Mouse (Mus musculus): ENCODE results near the gene Foxn1. TPM values are rescaled to one million over a fixed set of nuclear protein-coding genes. Genes with fewer than 3 reads are reported as not detected.
A peak's percentile ranks its signal among the peaks of the same experiment; 100 is the strongest.

Gene Foxn1
- polyA plus RNA-seq, 1 experiment from 2014 or later = not detected

DNA sequence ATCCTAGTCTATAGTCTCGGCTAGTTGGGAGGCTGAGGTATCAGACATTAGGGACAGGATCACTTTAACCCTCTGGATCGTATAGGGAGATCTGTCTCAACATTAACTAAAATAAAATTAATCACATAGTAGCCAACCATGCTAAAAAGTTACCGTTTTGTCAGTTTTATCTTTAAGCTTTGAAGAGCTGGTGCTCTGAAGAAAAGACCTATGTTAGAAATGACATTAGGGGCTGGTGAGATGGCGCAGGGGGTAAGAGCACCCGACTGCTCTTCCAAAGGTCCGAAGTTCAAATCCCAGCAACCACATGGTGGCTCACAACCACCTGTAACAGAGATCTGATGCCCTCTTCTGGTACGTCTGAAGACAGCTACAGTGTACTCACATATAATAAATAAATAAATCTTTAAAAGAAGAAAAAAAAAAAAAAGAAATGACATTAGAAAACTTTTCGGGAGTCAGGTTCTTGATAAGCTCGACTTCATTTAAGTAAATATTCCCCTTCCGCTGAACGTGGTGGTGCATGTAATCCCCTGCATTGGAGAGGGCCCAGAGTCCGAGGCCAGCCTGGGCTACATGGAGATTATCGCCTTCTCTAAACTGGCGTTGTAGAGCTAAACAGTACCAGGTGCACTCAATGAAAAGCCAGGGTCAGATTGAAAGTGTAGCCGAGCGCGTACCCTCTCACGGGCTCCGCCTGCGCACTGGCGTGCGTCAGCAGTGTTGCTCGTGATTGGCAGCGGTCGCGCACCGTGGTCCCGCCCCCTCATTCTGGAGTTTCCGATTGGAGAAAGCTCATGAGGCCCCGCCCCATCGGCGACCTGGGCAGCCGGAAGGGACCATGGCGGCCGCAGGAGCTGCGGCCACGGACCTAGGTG lies 58.5 kb downstream of the Foxn1 start, which contains the start of gene Pigs:
Pigs (plus strand) TSS at position 782 of the 878 bp plus-strand sequence.
- ATAC-seq (ENCODE audit: insufficient read depth) (peak; percentile 95), DNase-seq (peak; percentile 99)
- no peaks in the 10 kb centered on the region for H3K9me3 ChIP-seq (ENCODE audit: low read depth, low read length)
- H3K4me2 ChIP-seq = peak within 1 kb of the TSS; percentile 82
- no peaks in the 10 kb centered on the region for H3K27me3 ChIP-seq (ENCODE audit: insufficient read depth, low read length)
- 9% methylated on average over 37 of the region's 37 CpGs for WGBS
- 0 out of 2 replicates have a peak, but pooled peaks have one; percentile 3 for TF ChIP-seq CTCF (IDR thresholded peaks at IDR 0.05; ENCODE audit: low read depth)
- 0 out of 2 replicates have a peak, but pooled peaks cover 2% of the 10 kb centered on the region for H3K36me3 ChIP-seq (ENCODE audit: insufficient read depth)
- H3K9ac ChIP-seq = peak within 1 kb of the TSS; percentile 84
- H3K4me3 ChIP-seq (ENCODE audit: low read depth, low read length) = peak within 1 kb of the TSS; percentile 87
- H3K27ac ChIP-seq (ENCODE audit: low read depth) = no peak within 1 kb of the TSS
- H3K4me1 ChIP-seq (ENCODE audit: insufficient read depth) = no peaks in the 10 kb centered on the region

DNA sequence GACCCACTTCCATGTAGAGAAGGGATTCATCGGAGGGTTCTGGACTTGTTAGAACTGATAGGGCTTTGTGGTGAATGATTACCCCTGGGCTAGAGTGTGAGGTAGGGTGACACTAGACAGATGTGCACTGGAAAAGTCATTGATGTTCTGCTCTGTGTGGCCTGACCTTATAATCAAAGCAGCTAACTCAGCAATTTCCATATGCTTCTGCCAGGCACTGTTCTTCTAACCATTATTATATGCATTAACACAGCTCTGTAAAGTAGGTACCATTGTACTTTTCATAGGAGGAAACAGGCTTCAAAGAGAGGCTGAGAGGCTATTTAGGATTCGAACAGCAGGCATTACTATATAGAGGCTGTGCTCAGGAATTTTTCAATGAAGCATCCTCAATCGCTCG lies 59.1 kb downstream of the Foxn1 start:
- Histone ChIP-seq H3K27me3 (ENCODE audit: insufficient read depth, low read length) (no peaks in the 10 kb centered on the region), H3K27ac (ENCODE audit: low read depth) (no peak overlapping the region), H3K4me1 (ENCODE audit: insufficient read depth) (peaks cover 6% of the 10 kb centered on the region; the same call in 1 of the 2 replicates), H3K9ac (no peak overlapping the region), H3K4me2 (no peak overlapping the region), H3K9me3 (ENCODE audit: low read depth, low read length) (no peaks in the 10 kb centered on the region), H3K36me3 (ENCODE audit: insufficient read depth) (0 out of 2 replicates have a peak, but pooled peaks cover 8% of the 10 kb centered on the region), H3K4me3 (ENCODE audit: low read depth, low read length) (peak overlapping the region; percentile 87; the same call in 1 of the 2 replicates)
- DNase-seq (no peak), ATAC-seq (ENCODE audit: insufficient read depth) (no peak)
- no peak for TF ChIP-seq CTCF (IDR thresholded peaks at IDR 0.05; ENCODE audit: low read depth)
- 86% methylated on average over 4 of the region's 4 CpGs for WGBS

DNA sequence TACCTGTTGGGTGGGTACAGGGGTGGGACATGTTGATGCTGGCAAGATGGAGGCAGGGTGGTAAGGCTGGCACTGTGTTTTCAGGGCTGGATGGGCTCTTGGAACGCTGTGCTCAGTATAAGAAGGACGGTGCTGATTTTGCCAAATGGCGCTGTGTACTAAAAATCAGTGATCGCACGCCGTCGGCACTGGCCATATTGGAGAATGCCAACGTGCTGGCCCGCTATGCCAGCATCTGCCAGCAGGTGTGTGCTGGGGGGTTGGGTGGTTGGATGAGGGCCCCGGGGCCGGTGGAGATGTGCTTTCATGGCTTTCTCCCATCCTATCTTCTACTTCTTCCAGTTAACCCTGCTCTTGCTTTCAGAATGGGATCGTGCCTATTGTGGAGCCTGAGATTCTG lies 61.4 kb downstream of the Foxn1 start:
- 93% methylated on average over 12 of the region's 12 CpGs for WGBS
- Histone ChIP-seq H3K9me3 (ENCODE audit: low read depth, low read length) (no peaks in the 10 kb centered on the region), H3K4me1 (ENCODE audit: insufficient read depth) (peaks cover 7% of the 10 kb centered on the region; the same call in 1 of the 2 replicates), H3K27me3 (ENCODE audit: insufficient read depth, low read length) (no peaks in the 10 kb centered on the region), H3K4me2 (no peak overlapping the region), H3K27ac (ENCODE audit: low read depth) (no peak overlapping the region), H3K9ac (no peak overlapping the region), H3K4me3 (ENCODE audit: low read depth, low read length) (no peak overlapping the region), H3K36me3 (ENCODE audit: insufficient read depth) (peaks cover 30% of the 10 kb centered on the region)
- peak; percentile 7; the same call in 1 of the 2 replicates for TF ChIP-seq CTCF (IDR thresholded peaks at IDR 0.05; ENCODE audit: low read depth)
- no peak for ATAC-seq (ENCODE audit: insufficient read depth)
- DNase-seq = no peak

DNA sequence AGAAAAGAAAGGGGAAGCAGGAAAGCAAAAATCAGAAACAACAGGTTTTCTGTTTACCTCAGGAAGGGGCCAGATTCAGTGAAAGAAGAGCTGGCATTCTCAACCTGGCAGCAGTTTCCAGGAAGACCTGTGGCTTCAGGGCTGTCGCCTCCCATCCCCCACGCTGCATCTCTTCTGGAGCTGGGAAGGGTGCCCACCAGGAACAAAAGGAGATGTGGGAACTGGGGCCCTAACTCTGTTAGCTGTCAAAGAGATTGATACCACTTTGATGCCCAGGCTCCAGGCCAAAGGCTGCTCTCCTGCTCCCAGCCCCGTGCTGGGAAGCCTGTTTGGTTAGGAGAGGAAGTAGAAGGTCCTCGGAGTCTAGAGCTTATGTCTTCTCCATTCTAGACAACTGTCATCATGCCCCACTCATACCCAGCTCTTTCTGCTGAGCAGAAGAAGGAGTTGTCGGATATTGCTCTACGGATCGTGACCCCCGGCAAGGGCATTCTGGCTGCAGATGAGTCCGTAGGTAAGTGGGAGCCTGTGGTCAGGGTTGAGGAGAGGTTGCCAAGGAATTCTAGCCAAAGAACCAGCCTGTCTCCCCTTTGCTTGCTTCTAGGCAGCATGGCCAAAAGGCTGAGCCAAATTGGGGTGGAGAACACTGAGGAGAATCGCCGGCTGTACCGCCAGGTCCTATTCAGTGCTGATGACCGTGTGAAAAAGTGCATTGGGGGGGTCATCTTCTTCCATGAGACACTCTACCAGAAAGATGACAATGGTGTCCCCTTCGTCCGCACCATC lies 62.2 kb downstream of the Foxn1 start:
- no peak for ATAC-seq (ENCODE audit: insufficient read depth)
- Histone ChIP-seq H3K36me3 (ENCODE audit: insufficient read depth) (peaks cover 36% of the 10 kb centered on the region), H3K4me2 (no peak overlapping the region), H3K9ac (no peak overlapping the region), H3K4me3 (ENCODE audit: low read depth, low read length) (no peak overlapping the region), H3K27ac (ENCODE audit: low read depth) (no peak overlapping the region; the same call in 1 of the 2 replicates), H3K27me3 (ENCODE audit: insufficient read depth, low read length) (no peaks in the 10 kb centered on the region), H3K9me3 (ENCODE audit: low read depth, low read length) (no peaks in the 10 kb centered on the region), H3K4me1 (ENCODE audit: insufficient read depth) (peaks cover 7% of the 10 kb centered on the region; the same call in 1 of the 2 replicates)
- no peak for TF ChIP-seq CTCF (IDR thresholded peaks at IDR 0.05; ENCODE audit: low read depth)
- no peak for DNase-seq
- 84% methylated on average over 15 of the region's 15 CpGs for WGBS

DNA sequence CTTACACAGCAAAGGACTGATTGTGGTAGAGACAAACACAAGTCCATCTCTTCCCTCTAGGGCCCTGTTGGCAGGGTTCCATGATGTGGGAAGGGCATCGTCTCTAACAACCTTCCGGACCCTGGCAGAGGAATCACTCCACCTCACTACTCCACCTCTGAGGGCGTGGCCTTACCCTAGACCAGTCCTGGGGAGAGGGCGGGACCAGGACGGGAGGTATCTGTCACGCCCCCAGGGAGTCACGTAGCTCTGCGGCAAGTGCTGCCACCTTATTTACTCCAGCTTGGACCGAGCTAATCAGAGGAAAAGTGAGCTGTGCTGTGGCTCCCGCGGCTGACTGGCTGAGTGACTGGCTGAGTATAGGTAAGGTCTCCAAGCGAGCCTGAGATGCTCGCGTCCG lies 63.5 kb downstream of the Foxn1 start, which contains the start of gene Aldoc:
Aldoc (plus strand) TSS at position 109 of the 400 bp plus-strand sequence.
- Histone ChIP-seq H3K4me3 (ENCODE audit: low read depth, low read length) (0 out of 2 replicates have a peak within 1 kb of the TSS, but pooled peaks have one; percentile 6), H3K9me3 (ENCODE audit: low read depth, low read length) (no peaks in the 10 kb centered on the region), H3K9ac (no peak within 1 kb of the TSS), H3K27ac (ENCODE audit: low read depth) (peak within 1 kb of the TSS; percentile 46; the same call in 1 of the 2 replicates), H3K36me3 (ENCODE audit: insufficient read depth) (peaks cover 49% of the 10 kb centered on the region), H3K27me3 (ENCODE audit: insufficient read depth, low read length) (no peaks in the 10 kb centered on the region), H3K4me2 (peak within 1 kb of the TSS; percentile 42), H3K4me1 (ENCODE audit: insufficient read depth) (peaks cover 7% of the 10 kb centered on the region; the same call in 1 of the 2 replicates)
- TF ChIP-seq CTCF (IDR thresholded peaks at IDR 0.05; ENCODE audit: low read depth) = no peak
- DNase-seq (peak; percentile 87), ATAC-seq (ENCODE audit: insufficient read depth) (peak; percentile 93)
- 9% methylated on average over 15 of the region's 15 CpGs for WGBS

DNA sequence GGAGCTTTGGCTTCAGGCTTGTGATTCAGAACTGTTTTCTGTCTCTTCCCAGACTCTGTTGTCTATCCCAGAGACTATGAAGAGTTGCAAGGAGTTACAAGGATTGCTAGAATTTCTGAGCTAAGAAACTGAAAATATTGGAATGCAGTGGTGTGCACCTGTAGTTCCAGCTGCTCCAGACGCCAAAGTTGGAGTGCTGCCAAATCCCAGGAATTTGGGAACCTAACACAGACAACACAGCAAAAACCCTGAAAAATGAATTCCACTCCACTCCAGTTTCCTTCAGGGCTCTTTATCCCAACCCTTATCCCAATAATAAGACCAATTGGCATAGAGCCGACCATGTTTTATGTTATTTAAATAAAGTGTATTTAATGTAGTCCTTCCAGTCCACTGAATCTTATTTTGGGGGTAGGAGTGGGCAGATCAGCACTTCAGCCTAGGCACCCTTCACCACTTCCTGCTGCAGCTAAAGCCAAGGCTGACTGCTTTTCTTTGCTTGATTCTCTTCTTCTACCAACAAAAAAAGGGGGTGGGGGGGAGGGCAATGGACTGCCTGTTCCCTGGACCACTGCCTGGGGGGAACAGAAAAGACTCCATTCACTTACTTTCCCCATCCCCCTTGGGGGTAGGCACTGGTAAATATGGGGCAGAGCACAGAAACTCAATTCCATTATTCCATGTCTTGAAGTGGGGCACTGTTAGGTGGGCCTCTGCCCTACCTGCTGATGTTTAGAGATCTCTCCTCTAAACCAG lies 64.1 kb downstream of the Foxn1 start:
- Histone ChIP-seq H3K9ac (no peak overlapping the region), H3K27me3 (ENCODE audit: insufficient read depth, low read length) (no peaks in the 10 kb centered on the region), H3K27ac (ENCODE audit: low read depth) (peak overlapping the region; percentile 43; the same call in 1 of the 2 replicates), H3K9me3 (ENCODE audit: low read depth, low read length) (no peaks in the 10 kb centered on the region), H3K4me2 (peak overlapping the region; percentile 42), H3K36me3 (ENCODE audit: insufficient read depth) (peaks cover 55% of the 10 kb centered on the region), H3K4me3 (ENCODE audit: low read depth, low read length) (no peak overlapping the region), H3K4me1 (ENCODE audit: insufficient read depth) (peaks cover 7% of the 10 kb centered on the region; the same call in 1 of the 2 replicates)
- TF ChIP-seq CTCF (IDR thresholded peaks at IDR 0.05; ENCODE audit: low read depth) = no peak
- ATAC-seq (ENCODE audit: insufficient read depth) (0 out of 2 replicates have a peak, but pooled peaks have one; percentile 6), DNase-seq (peak; percentile 68)
- WGBS = 35% methylated on average over 2 of the region's 2 CpGs

Measured in lung, embryonic 14.5 days (tissue).